Mouse (Mus musculus): Measurements from ENCODE around the gene BC117090. TPM values are rescaled to one million over a fixed set of nuclear protein-coding genes. Genes with fewer than 3 reads are reported as not detected.

The BC117090 gene
- not detected in 2 replicates for polyA plus RNA-seq (2012; rRNA removed)

DNA sequence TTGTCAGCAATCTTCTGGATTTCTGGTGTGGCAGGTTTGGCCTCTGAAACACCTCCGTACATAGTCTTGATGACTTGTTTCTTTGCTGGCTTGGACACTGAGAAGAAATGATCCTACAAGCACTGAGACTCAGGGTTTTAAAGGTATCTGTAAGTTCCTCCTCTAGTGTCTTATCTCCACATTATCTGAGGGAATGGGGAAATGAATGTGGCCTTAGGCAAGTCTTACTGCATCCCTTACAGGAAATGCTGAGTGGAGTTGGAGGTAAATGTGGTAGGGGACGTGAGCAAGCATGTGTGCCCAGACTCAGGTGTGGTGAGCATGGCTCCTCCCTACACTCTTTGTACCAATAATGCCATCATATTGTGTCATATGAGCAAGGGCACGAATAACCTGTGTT is at the start of gene BC117090:
TSS of gene BC117090 (minus strand) at position 101 of the 400 bp plus-strand sequence.

GRCm38 (mm10) chr16:36367648-36368047 is 33.5 kb upstream of the BC117090 start, which contains the start of gene BC100530:
Gene BC100530 (minus strand): TSS chr16:36367748.

GRCm38 (mm10) chr16:36276796-36277195 is 57.3 kb downstream of the BC117090 start, which contains the start of gene Stfa1:
Gene Stfa1 (plus strand): TSS chr16:36276951.

Other genes starting within 250 kb of the BC117090 start
- not detected in 2 replicates for gene Csta1, start 203.1 kb downstream of the BC117090 start, polyA plus RNA-seq (2012; rRNA removed)
- gene Stfa2l1, start 177.5 kb downstream of the BC117090 start, polyA plus RNA-seq (2012; rRNA removed) = not detected in 2 replicates
- not detected in 2 replicates for gene Gm5483, start 150.1 kb downstream of the BC117090 start, polyA plus RNA-seq (2012; rRNA removed)
- gene Gm5416, start 123.9 kb downstream of the BC117090 start, polyA plus RNA-seq (2012; rRNA removed) = not detected in 2 replicates
- gene 2010005H15Rik, start 112.9 kb downstream of the BC117090 start, polyA plus RNA-seq (2012; rRNA removed) = not detected in 2 replicates
- not detected in 2 replicates for gene Stfa1, start 57.4 kb downstream of the BC117090 start, polyA plus RNA-seq (2012; rRNA removed)
- not detected in 2 replicates for gene BC100530, start 33.4 kb upstream of the BC117090 start, polyA plus RNA-seq (2012; rRNA removed)
- not detected in 2 replicates for gene Stfa2, start 74.1 kb upstream of the BC117090 start, polyA plus RNA-seq (2012; rRNA removed)
- gene Stfa3, start 121.1 kb upstream of the BC117090 start, polyA plus RNA-seq (2012; rRNA removed) = not detected in 2 replicates
- 0.06 and 0.07 TPM in 2 replicates for gene Casr, start 227.8 kb upstream of the BC117090 start, polyA plus RNA-seq (2012; rRNA removed)

Measured in ovary, adult 2 months (tissue).